Mouse (Mus musculus) lung, adult 2 months (tissue): Measurements from ENCODE around the gene Shroom1.

Experiments
- CTCF ChIP-seq: fragments of 200-500 bp; IDR thresholded peaks from 2 replicates; pipeline ENCODE4 v1.5.1; 2011; ENCODE audit warnings: mild to moderate bottlenecking, low read length, control low read depth; ENCODE audit not compliant: insufficient read depth
- POLR2A ChIP-seq: fragments of 200-500 bp; IDR thresholded peaks from 2 replicates; pipeline ENCODE4 v1.6.1; 2011; ENCODE audit warnings: low read depth, mild to moderate bottlenecking, control low read depth, low read length, borderline replicate concordance; ENCODE audit errors: extremely low read depth

DNA sequence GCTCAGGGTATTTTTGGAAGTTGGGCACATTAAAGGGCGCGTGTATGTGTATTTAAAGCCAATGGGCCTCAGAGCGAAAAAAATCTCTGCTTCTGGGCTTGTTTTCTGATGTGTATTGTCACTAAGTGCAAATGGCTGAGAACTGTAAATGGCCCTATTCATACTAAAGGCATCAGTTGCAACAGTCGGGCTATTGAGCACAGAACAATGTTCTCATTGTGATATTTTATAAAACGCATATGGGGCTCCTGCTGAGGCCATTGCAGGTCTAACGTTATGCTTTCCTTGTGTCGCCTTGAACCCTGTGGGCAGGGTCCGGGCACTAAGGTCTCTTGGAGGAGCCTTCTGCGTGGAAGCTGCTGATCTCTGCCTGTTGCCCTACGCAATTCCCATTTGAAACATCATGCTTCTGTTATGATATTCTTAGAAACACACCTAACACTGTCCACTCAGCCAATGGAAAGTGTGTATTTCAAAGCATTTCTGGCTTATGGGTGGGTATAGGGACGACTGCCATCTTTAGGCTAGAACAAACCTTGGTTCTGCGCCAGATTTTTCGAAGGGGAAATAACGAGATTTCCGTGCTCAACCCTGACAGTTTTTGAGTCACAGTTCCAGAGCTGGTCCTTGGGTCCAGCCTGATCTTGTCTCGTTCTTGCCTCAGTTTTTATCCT lies 12.4 kb downstream of the Shroom1 start:
- TF ChIP-seq POLR2A: no peak
- TF ChIP-seq CTCF: no peak
